Mouse (Mus musculus) CH12.LX (cell line): Measurements from ENCODE around the gene Hpcal4. TPM values are rescaled to one million over a fixed set of nuclear protein-coding genes. Genes with fewer than 3 reads are reported as not detected.

Source experiments
- DNase-seq: peaks from one replicate; pipeline ENCODE4 v3.0.0-alpha.2; 2013; ENCODE audit errors: extremely low read depth
- H3K27ac ChIP-seq: 2 replicates; pipeline ENCODE4 v1.5.1; 2012; ENCODE audit warnings: low read depth, mild to moderate bottlenecking, control low read depth, moderate library complexity; ENCODE audit not compliant: insufficient read depth
- H3K27me3 ChIP-seq: replicated peaks from 2 replicates; pipeline ENCODE3; 2012; ENCODE audit warnings: inconsistent platforms
- H3K36me3 ChIP-seq, 2 experiments: replicated peaks in 1 of 2; 2 replicates each; pipeline versions ENCODE3 to v1.6.1; 2012; ENCODE audit warnings: inconsistent platforms in 1 of 2, low read length in 1 of 2, mild to moderate bottlenecking in 1 of 2, mixed read lengths in 1 of 2, moderate library complexity in 1 of 2; ENCODE audit not compliant: control insufficient read depth in 1 of 2, insufficient read depth in 1 of 2
- H3K4me1 ChIP-seq, 2 experiments: 2 replicates each; pipeline ENCODE4 v1.6.1; 2012; ENCODE audit warnings: inconsistent platforms in 1 of 2, moderate library complexity in 1 of 2; ENCODE audit not compliant: insufficient read depth in 2 of 2, control insufficient read depth in 1 of 2
- H3K4me2 ChIP-seq: 2 replicates; pipeline ENCODE4 v1.6.1; 2012; ENCODE audit warnings: low read depth, mild to moderate bottlenecking, control low read depth; ENCODE audit not compliant: poor library complexity, insufficient read depth, severe bottlenecking
- H3K4me3 ChIP-seq, 3 experiments: fragments of 150-350 bp in 1 of 3; sonication (generic) in 1 of 3; replicated peaks in 1 of 3; 2 replicates each; pipeline versions ENCODE3 to v1.5.1; 2011 to 2012; ENCODE audit warnings: low read depth in 2 of 3, low read length in 2 of 3, mild to moderate bottlenecking in 2 of 3, moderate library complexity in 2 of 3, control low read depth in 1 of 3, improper control_type of control experiment in 1 of 3, inconsistent platforms in 1 of 3, mixed read lengths in 1 of 3; ENCODE audit not compliant: poor library complexity in 1 of 3
- H3K79me2 ChIP-seq: replicated peaks from 2 replicates; pipeline ENCODE4 v1.6.1; 2012; ENCODE audit warnings: mild to moderate bottlenecking, moderate library complexity; ENCODE audit not compliant: control insufficient read depth, poor library complexity, insufficient read depth, severe bottlenecking; ENCODE audit errors: extremely low read depth
- H3K9ac ChIP-seq: 2 replicates; pipeline ENCODE4 v1.6.1; 2012; ENCODE audit warnings: low read depth, mild to moderate bottlenecking, control low read depth, moderate library complexity; ENCODE audit not compliant: insufficient read depth
- H3K9me3 ChIP-seq: replicated peaks from 2 replicates; pipeline ENCODE3; 2012; ENCODE audit warnings: low read length, inconsistent platforms, mixed read lengths
- BHLHE40 ChIP-seq: IDR thresholded peaks from 2 replicates; pipeline ENCODE4 v1.6.1; 2011; ENCODE audit warnings: mild to moderate bottlenecking, low read depth, low read length, improper control_type of control experiment
- CTCF ChIP-seq, 2 experiments: IDR thresholded peaks in 1 of 2; conservative IDR thresholded peaks in 1 of 2; 2 replicates each; pipeline ENCODE4 v1.5.1; 2011 to 2012; ENCODE audit warnings: low read depth in 2 of 2, low read length in 2 of 2, improper control_type of control experiment in 1 of 2, inconsistent platforms in 1 of 2, mild to moderate bottlenecking in 1 of 2, moderate library complexity in 1 of 2
- ELF1 ChIP-seq: IDR thresholded peaks from 2 replicates; pipeline ENCODE4 v1.6.1; 2014; ENCODE audit warnings: low read depth, mild to moderate bottlenecking, inconsistent platforms, low read length, improper control_type of control experiment
- NELFE ChIP-seq: IDR thresholded peaks from 2 replicates; pipeline ENCODE4 v1.6.1; 2011; ENCODE audit warnings: low read depth, low read length, improper control_type of control experiment
- NRF1 ChIP-seq: IDR thresholded peaks from 2 replicates; pipeline ENCODE4 v1.6.1; 2014; ENCODE audit warnings: low read depth, mild to moderate bottlenecking, inconsistent platforms, low read length, improper control_type of control experiment, moderate library complexity
- POLR2A ChIP-seq: IDR thresholded peaks from 2 replicates; pipeline ENCODE4 v1.6.1; 2011; ENCODE audit warnings: low read depth, mild to moderate bottlenecking, improper control_type of control experiment, low read length
- RAD21 ChIP-seq: IDR thresholded peaks from 2 replicates; pipeline ENCODE4 v1.6.1; 2011; ENCODE audit warnings: low read depth, mild to moderate bottlenecking, low read length, improper control_type of control experiment, moderate library complexity
- SMC3 ChIP-seq: IDR thresholded peaks from 2 replicates; pipeline ENCODE4 v1.6.1; 2011; ENCODE audit warnings: low read depth, low read length, improper control_type of control experiment
- TCF12 ChIP-seq: IDR thresholded peaks from 2 replicates; pipeline ENCODE4 v1.6.1; 2014; ENCODE audit warnings: low read depth, mild to moderate bottlenecking, inconsistent platforms, low read length, improper control_type of control experiment
- ZC3H11A ChIP-seq: IDR thresholded peaks from 2 replicates; pipeline ENCODE4 v1.6.1; 2012; ENCODE audit warnings: low read depth, mild to moderate bottlenecking, inconsistent platforms, low read length, improper control_type of control experiment
- dilution Hi-C: fragments of 300-500 bp; cut with MboI; formaldehyde crosslinking; loops from 2 replicates; pipeline ENCODE4 v1.14.3; 2020; ENCODE audit warnings: low sequenced_read_pairs; ENCODE audit not compliant: extremely low pct_unique_long_range_greater_than_20kb, extremely low pct_ligation_motif_present
- in situ Hi-C: fragments of 300-500 bp; cut with MboI; formaldehyde crosslinking; loops from 3 replicates; pipeline ENCODE4 v1.14.3; 2019; ENCODE audit warnings: low sequenced_read_pairs, low pct_ligation_motif_present, low pct_unique_long_range_greater_than_20kb, mixed read lengths
- polyA plus RNA-seq: library from polyadenylated mRNA; unstranded; fragments of >175 nt; gene quantifications from 2 replicates; pipeline ENCODE4 v1.2.1, GENCODE M21; 2012; ENCODE audit warnings: low read depth; ENCODE audit not compliant: insufficient read length
- total RNA-seq, 2 experiments: library from RNA; depleted of rRNA; stranded (reverse); fragments of 300-350 nt in 1 of 2; fragments of >200 nt in 1 of 2; gene quantifications; 2 replicates each; pipeline ENCODE4 v1.2.3; 2012 to 2014

Gene Hpcal4
- total and polyA plus RNA-seq, 3 experiments = not detected

DNA sequence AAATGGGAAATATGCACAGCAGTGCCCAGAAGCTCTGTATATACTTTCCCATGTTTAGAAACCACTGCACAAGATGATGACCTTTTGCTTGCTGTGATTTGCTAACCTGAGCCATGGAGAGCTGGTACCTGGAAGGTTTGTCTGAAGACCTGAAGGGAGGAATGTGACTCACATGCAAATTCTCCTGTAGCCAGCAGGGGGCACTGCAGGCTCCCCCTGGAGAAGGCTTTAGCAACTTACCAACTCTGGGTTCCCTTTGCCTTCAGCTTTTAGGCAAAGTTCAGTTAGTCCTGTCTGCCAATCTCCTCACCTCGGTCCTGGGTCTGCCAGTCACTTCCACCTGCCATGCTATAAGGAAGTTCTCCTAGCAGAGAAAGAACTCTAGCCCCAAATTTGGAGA lies 33.8 kb downstream of the Hpcal4 start:
- Histone ChIP-seq H3K27ac (no peak overlapping the region), H3K36me3 (no peaks in the 10 kb centered on the region), H3K9me3 (no peaks in the 10 kb centered on the region), H3K27me3 (peaks cover 83% of the 10 kb centered on the region), H3K9ac (no peak overlapping the region), H3K79me2 (no peaks in the 10 kb centered on the region), H3K4me3 (no peak overlapping the region), H3K4me1 (peaks cover 0 to 4% of the 10 kb centered on the region in 2 experiments; a peak in 1 of 4 replicates), H3K4me2 (no peak overlapping the region)
- dilution Hi-C loops = no loop called here
- peak; percentile 53 for DNase-seq
- TF ChIP-seq POLR2A = no peak
- peak; percentile 68 for TF ChIP-seq RAD21
- no peak for TF ChIP-seq NRF1
- TF ChIP-seq ELF1 = no peak
- TF ChIP-seq CTCF (conservative IDR thresholded peaks at IDR 0.05 in 1 of 2, IDR thresholded peaks at IDR 0.05 in 1 of 2; ENCODE audit: low read depth in 2 of 2, low read length in 2 of 2) = peak; percentile 88 to 95
- TF ChIP-seq SMC3 = peak; percentile 79
- in situ Hi-C loops = no loop called here

DNA sequence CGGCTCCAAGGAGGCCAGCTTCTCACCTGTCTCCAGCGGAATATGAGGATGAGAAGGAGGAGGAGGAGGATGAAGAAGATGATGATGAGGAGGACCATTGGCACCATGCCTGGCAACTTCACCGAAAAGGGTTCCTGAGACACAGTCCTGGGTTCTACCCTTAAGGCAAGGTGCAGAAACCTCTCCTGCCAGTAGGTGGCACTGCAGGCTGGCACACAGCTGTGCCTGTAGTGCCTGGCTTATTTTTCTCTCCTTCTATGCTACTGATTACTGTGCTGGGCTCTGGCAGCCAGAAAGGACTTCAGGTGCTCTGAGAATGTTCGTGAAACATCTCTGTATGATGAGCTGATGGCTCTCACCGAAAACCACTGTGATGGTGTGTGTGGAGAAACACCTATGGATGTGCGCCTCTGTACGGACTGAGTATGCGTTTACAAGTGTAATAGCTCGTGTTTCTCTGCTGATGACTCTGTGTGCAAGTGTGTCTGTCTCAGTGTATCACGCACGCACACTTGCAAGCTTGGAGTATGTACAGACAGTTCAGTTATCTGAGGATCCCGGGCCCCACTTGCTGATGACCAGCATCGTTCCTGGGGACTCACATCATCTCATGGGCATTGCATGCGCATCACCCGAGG lies 36.8 kb downstream of the Hpcal4 start:
- dilution Hi-C loops = no loop called here
- DNase-seq = peak; percentile 61
- peaks cover 3% of the 10 kb centered on the region for H3K9me3 ChIP-seq
- H3K4me1 ChIP-seq = peaks cover 0 to 4% of the 10 kb centered on the region in 2 experiments; a peak in 1 of 4 replicates
- no peak overlapping the region for H3K4me2 ChIP-seq
- H3K4me3 ChIP-seq = no peak overlapping the region
- peaks cover 64% of the 10 kb centered on the region for H3K27me3 ChIP-seq
- H3K36me3 ChIP-seq = no peaks in the 10 kb centered on the region
- TF ChIP-seq NELFE = peak; percentile 18; the same call in 1 of the 2 replicates
- peak; percentile 96 for TF ChIP-seq RAD21
- TF ChIP-seq TCF12 = 0 out of 2 replicates have a peak, but pooled peaks have one; percentile 18
- peak; percentile 63; the same call in 1 of the 2 replicates for TF ChIP-seq ZC3H11A
- TF ChIP-seq ELF1 = no peak
- TF ChIP-seq SMC3 = peak; percentile 92
- TF ChIP-seq POLR2A = no peak
- peak; percentile 94 for TF ChIP-seq CTCF (conservative IDR thresholded peaks at IDR 0.05 in 1 of 2, IDR thresholded peaks at IDR 0.05 in 1 of 2; ENCODE audit: low read depth in 2 of 2, low read length in 2 of 2)
- in situ Hi-C loops = loop anchor here (5.0 kb wide), 1 partner anchor 42 kb away; the partner anchor contains the start of gene Pabpc4
- H3K9ac ChIP-seq = no peak overlapping the region
- no peaks in the 10 kb centered on the region for H3K79me2 ChIP-seq
- no peak overlapping the region for H3K27ac ChIP-seq

DNA sequence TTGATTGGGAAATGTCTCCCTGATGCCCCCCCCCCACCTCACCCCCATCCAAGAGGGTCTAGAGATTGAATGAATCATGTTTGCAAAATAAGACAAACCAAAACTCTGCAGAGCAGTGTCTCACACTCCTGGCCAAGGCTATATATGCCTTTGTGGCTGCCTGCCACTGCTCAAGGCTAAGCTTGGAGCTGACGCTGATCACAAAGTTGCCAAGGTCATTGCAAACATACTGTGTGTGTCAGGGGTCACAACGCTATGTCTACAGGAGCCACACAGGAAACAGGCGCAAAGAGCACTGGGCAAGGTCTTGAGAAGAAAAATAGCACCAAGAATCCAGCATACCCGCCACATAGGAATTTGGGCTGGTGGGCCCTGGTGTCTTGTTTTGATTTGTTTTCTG lies 37.6 kb downstream of the Hpcal4 start:
- peaks cover 0 to 5% of the 10 kb centered on the region in 2 experiments; a peak in 1 of 4 replicates for H3K4me1 ChIP-seq
- peaks cover 62% of the 10 kb centered on the region for H3K27me3 ChIP-seq
- peaks cover 3% of the 10 kb centered on the region for H3K9me3 ChIP-seq
- H3K79me2 ChIP-seq = no peaks in the 10 kb centered on the region
- dilution Hi-C loops (no loop called here), in situ Hi-C loops (loop anchor here (5.0 kb wide), 1 partner anchor 42 kb away; the partner anchor contains the start of gene Pabpc4)
- no peak overlapping the region for H3K4me2 ChIP-seq
- no peak overlapping the region for H3K9ac ChIP-seq
- no peak overlapping the region for H3K27ac ChIP-seq
- H3K4me3 ChIP-seq = no peak overlapping the region
- no peaks in the 10 kb centered on the region for H3K36me3 ChIP-seq
- no peak for DNase-seq
- TF ChIP-seq BHLHE40 = no peak
